Comparison of ENCODE assay signal across 9 mouse cellular contexts in the genomic region with DNA sequence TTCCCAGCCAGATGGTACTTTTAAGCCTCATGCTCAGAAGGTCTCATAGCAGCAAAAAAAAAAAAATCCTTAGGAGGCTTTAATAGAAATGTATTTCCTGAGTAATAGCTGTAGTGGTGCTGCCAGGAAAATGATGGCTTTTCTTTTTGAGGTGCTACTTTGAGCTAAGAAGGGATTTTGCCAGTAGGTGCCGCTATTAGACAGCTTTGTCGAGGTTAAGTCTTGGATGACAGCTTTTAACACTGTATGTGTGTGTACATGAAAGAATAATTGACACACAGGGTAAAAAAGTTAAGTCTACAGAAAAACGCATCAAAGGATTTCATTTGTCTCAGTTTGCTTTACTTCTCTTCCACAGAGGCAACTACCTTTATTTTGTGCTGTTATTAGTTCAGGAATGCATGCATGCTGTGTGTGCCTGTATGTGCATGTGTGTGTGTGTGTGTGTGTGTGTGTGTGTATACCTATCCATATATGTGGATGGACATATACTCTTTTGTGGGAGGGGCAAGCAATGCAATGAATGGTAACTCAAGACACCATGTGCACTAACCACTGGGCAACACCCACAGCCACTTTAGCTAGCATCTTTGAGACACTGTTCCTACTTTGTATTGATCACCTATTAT. TPM values are rescaled to one million over a fixed set of nuclear protein-coding genes. Genes with fewer than 3 reads are reported as not detected.
DNase-seq lines count a peak whose midpoint lies in the region; ATAC-seq and TF ChIP-seq lines count a peak whose summit lies in the region.
"Had no signal": no experiment of that assay in that cellular context is flagged by ENCODE, and none has a peak within 500 bp of the region (broad histone marks: within the 10 kb centered on the region; RNA-seq: fewer than 3 reads in every experiment).

No protein-coding gene starts in this region.

- ATAC-seq in forebrain, embryonic 16.5 days = peak; percentile 75; the same call in 1 of the 2 replicates
- no peak for ATAC-seq in inflammation-experienced regulatory T-cells, adult 6 months

- 32% methylated on average over 3 of the region's 3 CpGs for WGBS in heart, embryonic 10.5 days
- 26% methylated on average over 3 of the region's 3 CpGs for WGBS in forebrain, embryonic 16.5 days

- H3K9ac ChIP-seq in forebrain, embryonic 16.5 days (replicated peaks; ENCODE audit: low read depth, low read length) = no peak overlapping the region

- peak; percentile 7 to 40 for DNase-seq in heart, adult 18-20 months
- no peak for DNase-seq in heart, embryonic 10.5 days (ENCODE audit: low spot score)
- DNase-seq in 416B (ENCODE audit: low read depth) = peak; percentile 71
- DNase-seq in adrenal gland, postnatal 36 days = peak; percentile 2 to 55
- DNase-seq in left cerebral cortex, adult 2 months (ENCODE audit: extremely low spot score in 1 of 2, low spot score in 2 of 2) = peak; percentile 19 to 30
- peak; percentile 63 for DNase-seq in retina, postnatal 1 day

- H3K27me3 ChIP-seq in heart, embryonic 10.5 days (ENCODE audit: insufficient read depth, poor library complexity, severe bottlenecking) = no peaks in the 10 kb centered on the region
- H3K27me3 ChIP-seq in forebrain, embryonic 16.5 days (replicated peaks; ENCODE audit: control insufficient read depth, insufficient read depth, low read length) = no peaks in the 10 kb centered on the region

- H3K4me3 ChIP-seq in heart, embryonic 10.5 days = no peak overlapping the region
- H3K4me3 ChIP-seq in forebrain, embryonic 16.5 days (replicated peaks; ENCODE audit: low read length) = no peak overlapping the region
- H3K4me3 ChIP-seq in left cerebral cortex, adult 2 months = no peak overlapping the region

- no peak overlapping the region for H3K27ac ChIP-seq in heart, embryonic 10.5 days
- H3K27ac ChIP-seq in forebrain, embryonic 16.5 days (ENCODE audit: low read length) = no peak overlapping the region
- no peak overlapping the region for H3K27ac ChIP-seq in left cerebral cortex, adult 2 months

- intact Hi-C loops in left cerebral cortex, adult 2 months (cut with DNase I) = loop anchor here (5.0 to 10.0 kb wide), 4 partner anchors 602 to 1005 kb away; partner anchors contain the start of gene Zrsr2

- H3K4me1 ChIP-seq in heart, embryonic 10.5 days = no peaks in the 10 kb centered on the region
- no peaks in the 10 kb centered on the region for H3K4me1 ChIP-seq in forebrain, embryonic 16.5 days (replicated peaks; ENCODE audit: control insufficient read depth, insufficient read depth, low read length)

- H3K9me3 ChIP-seq in heart, embryonic 10.5 days = no peaks in the 10 kb centered on the region
- H3K9me3 ChIP-seq in forebrain, embryonic 16.5 days (ENCODE audit: control insufficient read depth, low read length) = no peaks in the 10 kb centered on the region

- peak; percentile 60 for TF ChIP-seq CTCF in left cerebral cortex, adult 2 months (IDR thresholded peaks at IDR 0.05)

- H3K4me2 ChIP-seq in forebrain, embryonic 16.5 days (ENCODE audit: low read length) = no peak overlapping the region

- no peaks in the 10 kb centered on the region for H3K36me3 ChIP-seq in heart, embryonic 10.5 days
- no peaks in the 10 kb centered on the region for H3K36me3 ChIP-seq in forebrain, embryonic 16.5 days (ENCODE audit: control insufficient read depth, insufficient read depth)

RNA-seq across cellular contexts. Expression of gene S100g, which starts 14.5 kb away (rescaled TPM):
- not detected for total RNA-seq in heart, adult 18-20 months (2021)
- polyA plus RNA-seq in heart, embryonic 10.5 days (2016; fragmentation: Nextera tagmentation; extraction: Ambion mirVana) = 3.1 TPM in 1 of 2 replicates, not detected in the other
- not detected for total RNA-seq in adrenal gland, postnatal 36 days (2021)
- polyA plus RNA-seq in forebrain, embryonic 16.5 days (2015; fragmentation: Nextera tagmentation; extraction: Ambion mirVana) = not detected in 2 replicates
- total RNA-seq in left cerebral cortex, adult 2 months (2021) = not detected
- polyA plus RNA-seq in inflammation-experienced regulatory T-cells, adult 6 months (2017; shearing (Covaris generic)) = 1 to 10 TPM in 1 of 3 experiments, not detected in 2; 1.5 TPM
- total RNA-seq: layer of hippocampus, postnatal 36 days had no signal

RNA-seq across cellular contexts. Expression of gene Ctps2, which starts 48.9 kb away (rescaled TPM):
- 10 to 100 TPM; 13.3 to 13.4 TPM for total RNA-seq in heart, adult 18-20 months (2021)
- 54.9 and 69.5 TPM in 2 replicates for polyA plus RNA-seq in heart, embryonic 10.5 days (2016; fragmentation: Nextera tagmentation; extraction: Ambion mirVana)
- 10 to 100 TPM; 59.2 to 88.0 TPM for total RNA-seq in adrenal gland, postnatal 36 days (2021)
- 93.5 and 100 TPM in 2 replicates for polyA plus RNA-seq in forebrain, embryonic 16.5 days (2015; fragmentation: Nextera tagmentation; extraction: Ambion mirVana)
- total RNA-seq in left cerebral cortex, adult 2 months (2021) = 10 to 100 TPM; 63.4 to 73.2 TPM
- 100 to 1,000 TPM; 148 to 207 (median 187) TPM for polyA plus RNA-seq in inflammation-experienced regulatory T-cells, adult 6 months (2017; shearing (Covaris generic))

Comparison
In these comparisons a context has a peak if more than half of its experiments do, and no peak if none do; other contexts are left out.
1. RNA of gene Ctps2, which starts 48.9 kb away (total RNA-seq): 59.2 to 88.0 TPM in adrenal gland, postnatal 36 days and 63.4 to 73.2 TPM in left cerebral cortex, adult 2 months; 13.3 to 13.4 TPM in heart, adult 18-20 months; every median in the first group is over 4 times any median in the second.